Mouse (Mus musculus): ENCODE data around the gene Serac1. TPM values are rescaled to one million over a fixed set of nuclear protein-coding genes. Genes with fewer than 3 reads are reported as not detected.
A peak's percentile ranks its signal among the peaks of the same experiment; 100 is the strongest.
"Not testable (repeated sequence)": the region's sequence is repeated elsewhere in the genome, so short reads cannot be mapped to it uniquely, and the experiment has no call there.

Serac1 gene
- total RNA-seq, 1 experiment: 8.9 TPM

GRCm38 (mm10) chr17:6035661-6036060, 43.9 kb downstream of the Serac1 start:
- no peak overlapping the region for H3K4me3 ChIP-seq (ENCODE audit: insufficient read depth in 1 of 2, low read depth in 1 of 2, low read length in 2 of 2, poor library complexity in 1 of 2, severe bottlenecking in 1 of 2)
- no peak overlapping the region for H3K9ac ChIP-seq (ENCODE audit: insufficient read depth, low read depth, low read length, poor library complexity, severe bottlenecking)
- no peak for TF ChIP-seq ZNF384 (IDR thresholded peaks at IDR 0.05; ENCODE audit: low read depth, low read length)
- no peak for TF ChIP-seq ZC3H11A (IDR thresholded peaks at IDR 0.05; ENCODE audit: borderline replicate concordance, low read depth, low read length)
- no peak for TF ChIP-seq HCFC1 (IDR thresholded peaks at IDR 0.05; ENCODE audit: borderline replicate concordance, insufficient read depth, low read length)
- TF ChIP-seq CHD2 (IDR thresholded peaks at IDR 0.05; ENCODE audit: low read depth, low read length): no peak
- TF ChIP-seq MAFK (IDR thresholded peaks at IDR 0.05; ENCODE audit: insufficient read depth, low read depth, low read length): no peak
- in situ Hi-C loops (cut with MboI; ENCODE audit: low sequenced_read_pairs in 2 of 2, unreplicated experiment in 2 of 2): no loop called here
- no peak overlapping the region for H3K27ac ChIP-seq (ENCODE audit: insufficient read depth, low read depth, low read length, poor library complexity, severe bottlenecking)
- peaks cover 0 to 3% of the 10 kb centered on the region in 2 experiments; a peak in 1 of 4 replicates for H3K4me1 ChIP-seq (ENCODE audit: control insufficient read depth in 2 of 2, insufficient read depth in 2 of 2, low read length in 2 of 2, poor library complexity in 1 of 2)
- no peaks in the 10 kb centered on the region; the same call in 1 of the 2 replicates for H3K36me3 ChIP-seq (ENCODE audit: control insufficient read depth, insufficient read depth, low read length, poor library complexity, severe bottlenecking)
- no peak for DNase-seq (ENCODE audit: low read depth, low spot score)
- H3K9me3 ChIP-seq (ENCODE audit: control insufficient read depth, insufficient read depth, low read depth, low read length): no peaks in the 10 kb centered on the region

GRCm38 (mm10) chr17:6025831-6026230, 53.7 kb downstream of the Serac1 start:
- Histone ChIP-seq H3K4me3 (ENCODE audit: insufficient read depth in 1 of 2, low read depth in 1 of 2, low read length in 2 of 2, poor library complexity in 1 of 2, severe bottlenecking in 1 of 2) (no peak overlapping the region), H3K9me3 (ENCODE audit: control insufficient read depth, insufficient read depth, low read depth, low read length) (no peaks in the 10 kb centered on the region), H3K27ac (ENCODE audit: insufficient read depth, low read depth, low read length, poor library complexity, severe bottlenecking) (no peak overlapping the region), H3K36me3 (ENCODE audit: control insufficient read depth, insufficient read depth, low read length, poor library complexity, severe bottlenecking) (no peaks in the 10 kb centered on the region; the same call in 1 of the 2 replicates), H3K9ac (ENCODE audit: insufficient read depth, low read depth, low read length, poor library complexity, severe bottlenecking) (no peak overlapping the region), H3K4me1 (ENCODE audit: control insufficient read depth in 2 of 2, insufficient read depth in 2 of 2, low read length in 2 of 2, poor library complexity in 1 of 2) (no peaks in the 10 kb centered on the region)
- DNase-seq (ENCODE audit: low read depth, low spot score): no peak
- in situ Hi-C loops (cut with MboI; ENCODE audit: low sequenced_read_pairs in 2 of 2, unreplicated experiment in 2 of 2): no loop called here
- TF ChIP-seq ZNF384 (IDR thresholded peaks at IDR 0.05; ENCODE audit: low read depth, low read length) (no peak), ZC3H11A (IDR thresholded peaks at IDR 0.05; ENCODE audit: borderline replicate concordance, low read depth, low read length) (no peak), CHD2 (IDR thresholded peaks at IDR 0.05; ENCODE audit: low read depth, low read length) (no peak), HCFC1 (IDR thresholded peaks at IDR 0.05; ENCODE audit: borderline replicate concordance, insufficient read depth, low read length) (no peak), MAFK (IDR thresholded peaks at IDR 0.05; ENCODE audit: insufficient read depth, low read depth, low read length) (no peak)

- in situ Hi-C loops (cut with MboI; ENCODE audit: low sequenced_read_pairs in 2 of 2, unreplicated experiment in 2 of 2); H3K9ac ChIP-seq (ENCODE audit: insufficient read depth, low read depth, low read length, poor library complexity, severe bottlenecking); H3K9me3 ChIP-seq (ENCODE audit: control insufficient read depth, insufficient read depth, low read depth, low read length); H3K36me3 ChIP-seq (ENCODE audit: control insufficient read depth, insufficient read depth, low read length, poor library complexity, severe bottlenecking); DNase-seq (ENCODE audit: low read depth, low spot score); H3K4me3 ChIP-seq (ENCODE audit: insufficient read depth in 1 of 2, low read depth in 1 of 2, low read length in 2 of 2, poor library complexity in 1 of 2, severe bottlenecking in 1 of 2); H3K4me1 ChIP-seq (ENCODE audit: control insufficient read depth in 2 of 2, insufficient read depth in 2 of 2, low read length in 2 of 2, poor library complexity in 1 of 2); H3K27ac ChIP-seq (ENCODE audit: insufficient read depth, low read depth, low read length, poor library complexity, severe bottlenecking): not testable (repeated sequence)
Observed at GRCm38 (mm10) chr17:6021374-6021789, 58.2 kb downstream of the Serac1 start.

GRCm38 (mm10) chr17:6020636-6021035, 58.9 kb downstream of the Serac1 start:
- Histone ChIP-seq H3K36me3 (ENCODE audit: control insufficient read depth, insufficient read depth, low read length, poor library complexity, severe bottlenecking) (peaks cover 2% of the 10 kb centered on the region; the same call in 1 of the 2 replicates), H3K9me3 (ENCODE audit: control insufficient read depth, insufficient read depth, low read depth, low read length) (no peaks in the 10 kb centered on the region), H3K27ac (ENCODE audit: insufficient read depth, low read depth, low read length, poor library complexity, severe bottlenecking) (no peak overlapping the region), H3K4me1 (ENCODE audit: control insufficient read depth in 2 of 2, insufficient read depth in 2 of 2, low read length in 2 of 2, poor library complexity in 1 of 2) (no peaks in the 10 kb centered on the region), H3K9ac (ENCODE audit: insufficient read depth, low read depth, low read length, poor library complexity, severe bottlenecking) (no peak overlapping the region), H3K4me3 (ENCODE audit: insufficient read depth in 1 of 2, low read depth in 1 of 2, low read length in 2 of 2, poor library complexity in 1 of 2, severe bottlenecking in 1 of 2) (no peak overlapping the region)
- TF ChIP-seq CHD2 (IDR thresholded peaks at IDR 0.05; ENCODE audit: low read depth, low read length) (no peak), ZNF384 (IDR thresholded peaks at IDR 0.05; ENCODE audit: low read depth, low read length) (no peak), ZC3H11A (IDR thresholded peaks at IDR 0.05; ENCODE audit: borderline replicate concordance, low read depth, low read length) (no peak), HCFC1 (IDR thresholded peaks at IDR 0.05; ENCODE audit: borderline replicate concordance, insufficient read depth, low read length) (no peak), MAFK (IDR thresholded peaks at IDR 0.05; ENCODE audit: insufficient read depth, low read depth, low read length) (no peak)
- DNase-seq (ENCODE audit: low read depth, low spot score): no peak
- in situ Hi-C loops (cut with MboI; ENCODE audit: low sequenced_read_pairs in 2 of 2, unreplicated experiment in 2 of 2): no loop called here

- H3K9ac ChIP-seq (ENCODE audit: insufficient read depth, low read depth, low read length, poor library complexity, severe bottlenecking): no peak overlapping the region
- DNase-seq (ENCODE audit: low read depth, low spot score): no peak
- no peak for TF ChIP-seq ZNF384 (IDR thresholded peaks at IDR 0.05; ENCODE audit: low read depth, low read length)
- no peak for TF ChIP-seq MAFK (IDR thresholded peaks at IDR 0.05; ENCODE audit: insufficient read depth, low read depth, low read length)
- TF ChIP-seq ZC3H11A (IDR thresholded peaks at IDR 0.05; ENCODE audit: borderline replicate concordance, low read depth, low read length): peak; percentile 35; the same call in 1 of the 2 replicates
- no peak overlapping the region for H3K4me3 ChIP-seq (ENCODE audit: insufficient read depth in 1 of 2, low read depth in 1 of 2, low read length in 2 of 2, poor library complexity in 1 of 2, severe bottlenecking in 1 of 2)
- in situ Hi-C loops (cut with MboI; ENCODE audit: low sequenced_read_pairs in 2 of 2, unreplicated experiment in 2 of 2): no loop called here
- no peak overlapping the region for H3K27ac ChIP-seq (ENCODE audit: insufficient read depth, low read depth, low read length, poor library complexity, severe bottlenecking)
- peaks cover 2% of the 10 kb centered on the region; the same call in 1 of the 2 replicates for H3K36me3 ChIP-seq (ENCODE audit: control insufficient read depth, insufficient read depth, low read length, poor library complexity, severe bottlenecking)
- no peaks in the 10 kb centered on the region for H3K9me3 ChIP-seq (ENCODE audit: control insufficient read depth, insufficient read depth, low read depth, low read length)
- no peaks in the 10 kb centered on the region for H3K4me1 ChIP-seq (ENCODE audit: control insufficient read depth in 2 of 2, insufficient read depth in 2 of 2, low read length in 2 of 2, poor library complexity in 1 of 2)
Observed at GRCm38 (mm10) chr17:6019776-6020175, 59.8 kb downstream of the Serac1 start.
